Mouse (Mus musculus) lung, embryonic 16.5 days (tissue): ENCODE results near the gene Ccdc157. TPM values are rescaled to one million over a fixed set of nuclear protein-coding genes. Genes with fewer than 3 reads are reported as not detected.
"Not testable (repeated sequence)": the region's sequence is repeated elsewhere in the genome, so short reads cannot be mapped to it uniquely, and the experiment has no call there.

Experiments
- ATAC-seq: fragments of 200-750 bp; cut with Nextera tagmentation; 2 replicates; pipeline ENCODE4 v1.8.0; 2017; ENCODE audit warnings: low read depth, mild to moderate bottlenecking, moderate library complexity
- H3K27ac ChIP-seq: fragments of 300-500 bp; sonication (generic); 2 replicates; pipeline ENCODE4 v1.5.1; 2014; ENCODE audit warnings: mild to moderate bottlenecking, control low read depth, low read length
- H3K27me3 ChIP-seq: fragments of 300-500 bp; sonication (generic); 2 replicates; pipeline ENCODE4 v1.6.1; 2014; ENCODE audit warnings: low read depth, low read length, mixed read lengths; ENCODE audit not compliant: control insufficient read depth, insufficient read depth
- H3K36me3 ChIP-seq: fragments of 300-500 bp; sonication (generic); 2 replicates; pipeline ENCODE4 v1.6.1; 2014; ENCODE audit warnings: low read length; ENCODE audit not compliant: control insufficient read depth, insufficient read depth
- H3K4me1 ChIP-seq: fragments of 300-500 bp; sonication (generic); replicated peaks from 2 replicates; pipeline ENCODE4 v1.6.1; 2014; ENCODE audit warnings: low read length, mixed read lengths; ENCODE audit not compliant: control insufficient read depth, insufficient read depth
- H3K4me2 ChIP-seq: fragments of 300-500 bp; sonication (generic); 2 replicates; pipeline ENCODE4 v1.6.1; 2014; ENCODE audit warnings: low read depth, low read length, control low read depth
- H3K4me3 ChIP-seq: fragments of 300-500 bp; sonication (generic); 2 replicates; pipeline ENCODE4 v1.5.1; 2014; ENCODE audit warnings: mild to moderate bottlenecking, low read length, control low read depth
- H3K9ac ChIP-seq: fragments of 300-500 bp; sonication (generic); 2 replicates; pipeline ENCODE4 v1.6.1; 2014; ENCODE audit warnings: low read length, control low read depth
- H3K9me3 ChIP-seq: fragments of 300-500 bp; sonication (generic); 2 replicates; pipeline ENCODE4 v1.6.1; 2016; ENCODE audit warnings: low read length; ENCODE audit not compliant: control insufficient read depth
- WGBS: fragments of 180-500 bp; shearing (Covaris S2); extraction: QIAGEN DNeasy Blood & Tissue Kit; methylation state at CpG from one replicate; pipeline ENCODE4 v1.1.7; 2014; 5-methylcytosine and 5-hydroxymethylcytosine counted together
- polyA plus RNA-seq: library from polyadenylated mRNA; unstranded; fragments of >200 nt; fragmentation: Nextera tagmentation; extraction: Ambion mirVana; gene quantifications from 2 replicates; pipeline ENCODE4 v1.2.1, GENCODE M21; 2015

Gene Ccdc157
- polyA plus RNA-seq, 1 experiment from 2014 or later = 9.2 TPM

GRCm38 (mm10) chr11:4186486-4187317 lies 26.6 kb upstream of the Ccdc157 start, which contains the start of gene Tbc1d10a:
Gene Tbc1d10a (plus strand): TSS chr11:4186789.
- Histone ChIP-seq H3K27me3 (no peaks in the 10 kb centered on the region), H3K4me1 (peaks cover 10% of the 10 kb centered on the region), H3K4me2 (peak within 1 kb of the TSS; percentile 92), H3K9ac (peak within 1 kb of the TSS; percentile 97), H3K36me3 (peaks cover 7% of the 10 kb centered on the region; the same call in 1 of the 2 replicates), H3K9me3 (no peaks in the 10 kb centered on the region), H3K4me3 (peak within 1 kb of the TSS; percentile 92), H3K27ac (no peak within 1 kb of the TSS; the same call in 1 of the 2 replicates)
- WGBS = under 1% methylated on average over 66 of the region's 71 CpGs
- ATAC-seq = peak; percentile 100

- H3K27ac ChIP-seq, H3K9ac ChIP-seq, H3K9me3 ChIP-seq, ATAC-seq, H3K27me3 ChIP-seq, H3K4me1 ChIP-seq, H3K4me2 ChIP-seq, H3K4me3 ChIP-seq: not testable (repeated sequence)
- peaks cover 18% of the 10 kb centered on the region for H3K36me3 ChIP-seq
- 84% methylated on average over 6 of the region's 6 CpGs for whole genome bisulfite sequencing
Measured at GRCm38 (mm10) chr11:4185480-4185879, 25.4 kb upstream of the Ccdc157 start.

GRCm38 (mm10) chr11:4184251-4184952 lies 24.3 kb upstream of the Ccdc157 start:
- H3K27me3 ChIP-seq = no peaks in the 10 kb centered on the region
- ATAC-seq = no peak
- no peak overlapping the region for H3K9ac ChIP-seq
- peaks cover 10% of the 10 kb centered on the region for H3K4me1 ChIP-seq
- peaks cover 24% of the 10 kb centered on the region for H3K36me3 ChIP-seq
- H3K27ac ChIP-seq = no peak overlapping the region
- H3K4me3 ChIP-seq = no peak overlapping the region
- no peaks in the 10 kb centered on the region for H3K9me3 ChIP-seq
- no peak overlapping the region for H3K4me2 ChIP-seq
- WGBS = 68% methylated on average over 4 of the region's 4 CpGs

GRCm38 (mm10) chr11:4183511-4183910 lies 23.4 kb upstream of the Ccdc157 start:
- Histone ChIP-seq H3K4me1 (peaks cover 10% of the 10 kb centered on the region), H3K9me3 (no peaks in the 10 kb centered on the region), H3K9ac (no peak overlapping the region), H3K27me3 (no peaks in the 10 kb centered on the region), H3K27ac (0 out of 2 replicates have a peak overlapping the region, but pooled peaks have one; percentile 8), H3K36me3 (peaks cover 30% of the 10 kb centered on the region), H3K4me3 (no peak overlapping the region), H3K4me2 (no peak overlapping the region)
- ATAC-seq = no peak

GRCm38 (mm10) chr11:4182061-4182460 lies 22.0 kb upstream of the Ccdc157 start:
- 17% methylated on average over 1 of the region's 1 CpGs for WGBS
- H3K36me3 ChIP-seq = peaks cover 43% of the 10 kb centered on the region
- H3K27ac ChIP-seq = no peak overlapping the region
- H3K4me1 ChIP-seq = no peaks in the 10 kb centered on the region
- no peak overlapping the region for H3K4me3 ChIP-seq
- no peak overlapping the region for H3K9ac ChIP-seq
- no peaks in the 10 kb centered on the region for H3K27me3 ChIP-seq
- no peaks in the 10 kb centered on the region for H3K9me3 ChIP-seq
- no peak for ATAC-seq
- H3K4me2 ChIP-seq = no peak overlapping the region

GRCm38 (mm10) chr11:4177716-4178115 lies 17.6 kb upstream of the Ccdc157 start:
- H3K4me2 ChIP-seq = no peak overlapping the region
- peaks cover 78% of the 10 kb centered on the region for H3K36me3 ChIP-seq
- no peak overlapping the region for H3K4me3 ChIP-seq
- no peaks in the 10 kb centered on the region for H3K27me3 ChIP-seq
- H3K9me3 ChIP-seq = no peaks in the 10 kb centered on the region
- no peak overlapping the region for H3K27ac ChIP-seq
- no peaks in the 10 kb centered on the region for H3K4me1 ChIP-seq
- WGBS = 54% methylated on average over 4 of the region's 4 CpGs
- H3K9ac ChIP-seq = no peak overlapping the region
- no peak for ATAC-seq

- Histone ChIP-seq H3K4me3 (no peak overlapping the region), H3K9me3 (no peaks in the 10 kb centered on the region), H3K27ac (no peak overlapping the region), H3K4me2 (no peak overlapping the region), H3K4me1 (no peaks in the 10 kb centered on the region), H3K36me3 (peaks cover 79% of the 10 kb centered on the region), H3K9ac (no peak overlapping the region), H3K27me3 (no peaks in the 10 kb centered on the region)
- ATAC-seq = no peak
- 82% methylated on average over 5 of the region's 5 CpGs for WGBS
Measured at GRCm38 (mm10) chr11:4174586-4174985, 14.5 kb upstream of the Ccdc157 start.

- Histone ChIP-seq H3K9me3 (no peaks in the 10 kb centered on the region), H3K4me3 (no peak overlapping the region), H3K27ac (no peak overlapping the region), H3K27me3 (no peaks in the 10 kb centered on the region), H3K4me2 (no peak overlapping the region), H3K36me3 (peaks cover 55% of the 10 kb centered on the region), H3K9ac (no peak overlapping the region), H3K4me1 (peaks cover 5% of the 10 kb centered on the region)
- no peak for ATAC-seq
- WGBS = 88% methylated on average over 7 of the region's 7 CpGs
Measured at GRCm38 (mm10) chr11:4166467-4167090, 6.5 kb upstream of the Ccdc157 start.

- peaks cover 40% of the 10 kb centered on the region for H3K36me3 ChIP-seq
- no peak overlapping the region for H3K27ac ChIP-seq
- 96% methylated on average over 2 of the region's 2 CpGs for WGBS
- no peak overlapping the region for H3K9ac ChIP-seq
- no peak overlapping the region for H3K4me3 ChIP-seq
- no peaks in the 10 kb centered on the region for H3K27me3 ChIP-seq
- H3K9me3 ChIP-seq = no peaks in the 10 kb centered on the region
- peaks cover 13% of the 10 kb centered on the region for H3K4me1 ChIP-seq
- ATAC-seq = no peak
- no peak overlapping the region for H3K4me2 ChIP-seq
Measured at GRCm38 (mm10) chr11:4164701-4165100, 4.6 kb upstream of the Ccdc157 start.
